Mouse (Mus musculus): ENCODE results near the gene Sgk2.
A peak's percentile ranks its signal among the peaks of the same experiment; 100 is the strongest.

Sgk2 gene

GRCm38 (mm10) chr2:162987218-162987617 lies at the start of gene Sgk2:
Gene Sgk2, plus strand, starts transcription at chr2:162987330.
- no peak for DNase-seq (ENCODE audit: low spot score)

- no peak for DNase-seq (ENCODE audit: low spot score)
These were observed 47.6 kb upstream of the Sgk2 start for GRCm38 (mm10) chr2:162939562-162939961.

- DNase-seq (ENCODE audit: low spot score) = peak; percentile 49
These were observed 43.8 kb upstream of the Sgk2 start, which contains the start of gene L3mbtl1 for GRCm38 (mm10) chr2:162943148-162943846. Gene L3mbtl1, plus strand, starts transcription at chr2:162943472.

GRCm38 (mm10) chr2:162943931-162944330 lies 43.2 kb upstream of the Sgk2 start:
- DNase-seq (ENCODE audit: low spot score) = no peak

DNA sequence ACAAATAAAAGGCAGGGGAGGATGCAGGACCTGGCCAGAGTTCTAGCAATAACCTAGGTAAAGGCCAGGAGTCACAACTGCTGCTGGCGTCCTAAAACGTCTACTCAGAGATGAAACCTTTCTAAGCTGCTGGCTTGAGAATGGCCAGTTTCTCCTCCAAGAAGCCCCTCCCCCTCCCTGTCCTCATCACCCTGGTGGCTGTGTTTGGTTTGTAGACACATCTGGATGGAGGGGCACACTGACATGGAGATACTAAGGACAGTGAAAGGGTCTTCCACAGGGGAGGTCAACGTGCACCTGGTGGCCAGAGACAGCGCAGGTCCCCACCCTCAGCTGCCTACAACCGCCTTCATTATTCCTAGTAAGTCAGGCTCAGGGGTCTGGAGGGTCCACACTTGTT lies 40.2 kb upstream of the Sgk2 start:
- DNase-seq (ENCODE audit: low spot score) = no peak

GRCm38 (mm10) chr2:162947736-162948135 lies 39.4 kb upstream of the Sgk2 start:
- no peak for DNase-seq (ENCODE audit: low spot score)

DNA sequence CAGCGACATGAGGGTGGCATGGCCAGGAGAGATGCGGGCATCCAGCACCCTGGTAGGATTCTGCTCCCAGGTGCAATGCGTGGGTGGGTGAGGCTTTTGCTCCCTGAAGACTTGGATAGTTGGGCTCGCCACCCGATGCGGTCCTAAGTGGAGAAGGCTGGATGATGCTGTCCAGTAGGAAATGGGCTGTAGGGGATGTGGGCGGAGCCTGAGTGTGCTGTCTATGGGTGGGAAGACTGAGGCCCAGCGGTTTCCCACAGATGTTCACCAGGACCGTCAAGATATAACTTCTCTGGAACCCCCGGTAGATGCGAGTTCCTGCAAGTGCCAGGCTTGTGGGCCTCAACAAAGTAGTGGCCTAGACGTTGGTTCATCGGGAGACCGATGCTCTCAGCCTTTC lies 38.9 kb upstream of the Sgk2 start:
- no peak for DNase-seq (ENCODE audit: low spot score)

GRCm38 (mm10) chr2:162950776-162951175 lies 36.4 kb upstream of the Sgk2 start:
- no peak for DNase-seq (ENCODE audit: low spot score)

- DNase-seq (ENCODE audit: low spot score) = no peak
These were observed 30.3 kb upstream of the Sgk2 start for GRCm38 (mm10) chr2:162956843-162957242.

- no peak for DNase-seq (ENCODE audit: low spot score)
These were observed 25.8 kb upstream of the Sgk2 start for GRCm38 (mm10) chr2:162961321-162961720.

GRCm38 (mm10) chr2:162966734-162967133 lies 20.4 kb upstream of the Sgk2 start:
- no peak for DNase-seq (ENCODE audit: low spot score)

DNA sequence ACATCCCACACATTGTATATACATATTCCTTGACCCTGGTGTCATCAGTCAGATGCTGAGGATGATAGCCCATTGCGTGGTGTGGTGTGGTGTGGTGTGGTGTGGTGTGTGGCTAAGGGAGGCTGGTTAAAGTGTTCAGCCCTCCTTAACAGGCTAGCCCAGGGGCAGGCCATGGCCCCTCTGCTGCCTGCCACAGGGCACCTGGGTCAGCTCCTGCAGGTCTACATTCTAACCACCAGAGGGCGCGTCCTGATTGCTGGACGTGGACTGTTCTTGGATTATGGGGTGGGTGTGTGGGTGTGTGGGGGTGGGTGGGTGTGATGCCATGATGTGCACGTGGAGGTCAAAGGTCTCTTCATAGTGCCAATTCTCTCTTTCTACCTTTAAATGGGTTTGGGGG lies 18.8 kb upstream of the Sgk2 start:
- DNase-seq (ENCODE audit: low spot score) = peak; percentile 82

DNA sequence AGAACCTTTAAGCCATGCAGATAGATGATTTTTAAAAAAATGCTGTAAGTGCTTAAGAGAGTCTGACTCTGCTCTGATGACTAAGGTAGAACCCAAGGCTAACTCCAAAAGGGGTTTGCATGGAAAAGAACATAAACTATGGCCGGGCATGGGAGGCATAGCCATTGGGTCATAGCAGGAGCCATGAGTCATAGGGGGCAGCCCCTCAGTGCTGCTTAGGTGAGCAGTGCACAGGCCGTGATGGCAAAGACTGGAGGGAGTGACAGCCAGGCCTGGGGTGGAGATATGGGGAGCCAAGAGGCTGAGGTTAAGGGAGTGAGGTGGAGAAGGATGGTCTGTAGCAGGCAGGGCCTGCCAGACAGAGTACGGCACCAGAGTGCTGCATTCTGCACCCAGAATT lies 18.0 kb upstream of the Sgk2 start:
- DNase-seq (ENCODE audit: low spot score) = no peak

DNA sequence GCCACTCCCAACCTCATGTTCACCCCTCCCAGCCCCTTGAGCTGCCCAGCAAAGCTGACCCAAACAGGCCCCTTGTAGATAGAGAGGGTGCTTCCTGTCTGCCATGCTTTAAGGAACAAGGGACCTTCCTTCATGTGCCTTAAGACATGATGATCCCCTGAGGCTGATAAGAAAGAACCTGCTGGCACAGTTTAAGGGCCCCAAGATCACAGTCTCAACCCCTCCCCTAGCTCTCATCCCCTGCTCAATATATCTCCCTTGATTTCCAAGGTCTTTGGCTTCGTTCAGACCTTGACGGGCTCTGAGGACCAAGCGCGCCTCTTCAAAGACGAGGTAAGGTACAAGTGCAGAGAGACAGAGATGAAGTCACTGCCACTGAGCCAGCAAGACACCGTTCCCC lies 16.2 kb upstream of the Sgk2 start:
- DNase-seq (ENCODE audit: low spot score) = no peak

GRCm38 (mm10) chr2:162972752-162973151 lies 14.4 kb upstream of the Sgk2 start:
- no peak for DNase-seq (ENCODE audit: low spot score)

GRCm38 (mm10) chr2:162973206-162973605 lies 13.9 kb upstream of the Sgk2 start:
- DNase-seq (ENCODE audit: low spot score) = no peak

GRCm38 (mm10) chr2:162973637-162974036 lies 13.5 kb upstream of the Sgk2 start:
- peak; percentile 20 for DNase-seq (ENCODE audit: low spot score)

- no peak for DNase-seq (ENCODE audit: low spot score)
These were observed 11.9 kb upstream of the Sgk2 start for GRCm38 (mm10) chr2:162975157-162975775.

DNA sequence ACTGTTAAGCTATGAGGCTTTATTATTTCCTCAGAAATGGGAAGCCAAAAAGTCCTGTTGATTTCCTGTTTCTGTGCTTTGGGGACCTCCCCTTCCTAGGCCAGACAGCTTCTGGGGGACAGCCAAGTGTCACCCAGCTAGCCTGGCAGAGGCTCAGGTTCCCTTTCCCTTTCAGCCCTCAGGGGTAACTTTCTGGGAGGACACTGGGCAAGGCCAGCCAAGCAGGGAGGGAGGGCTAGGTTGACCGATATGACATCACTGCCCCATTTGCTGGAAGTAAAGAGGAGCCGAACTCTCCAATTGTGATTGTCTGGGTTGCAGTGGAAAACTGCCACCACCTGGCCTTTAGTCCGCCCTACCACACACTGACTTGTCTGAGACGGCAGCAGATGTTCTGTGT lies 11.1 kb upstream of the Sgk2 start:
- no peak for DNase-seq (ENCODE audit: low spot score)

- DNase-seq (ENCODE audit: low spot score) = no peak
These were observed 2.7 kb upstream of the Sgk2 start for GRCm38 (mm10) chr2:162984381-162984780.

DNA sequence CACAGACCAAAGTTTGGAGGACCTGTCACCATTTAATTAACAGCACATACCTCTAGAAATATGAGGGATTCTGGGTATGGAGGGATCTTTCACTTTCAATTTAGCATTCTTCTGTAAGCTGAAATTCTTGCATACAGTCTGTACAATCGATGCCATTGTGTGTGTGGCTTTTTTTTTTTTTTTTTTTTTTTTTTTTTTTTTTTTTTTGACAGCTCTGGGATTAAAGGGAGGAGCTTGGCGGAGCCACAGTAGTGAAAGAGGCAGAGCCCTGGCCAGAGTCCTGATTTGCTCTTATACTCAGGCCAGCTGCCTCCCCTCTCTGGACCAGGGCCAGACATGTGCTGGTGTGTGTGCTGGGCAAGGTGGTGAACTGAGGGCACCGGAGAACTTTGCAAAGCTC lies 1.2 kb upstream of the Sgk2 start:
- DNase-seq (ENCODE audit: low spot score) = peak; percentile 8

- DNase-seq (ENCODE audit: low spot score) = no peak
These were observed 366 bp upstream of the Sgk2 start for GRCm38 (mm10) chr2:162986764-162987163.

DNA sequence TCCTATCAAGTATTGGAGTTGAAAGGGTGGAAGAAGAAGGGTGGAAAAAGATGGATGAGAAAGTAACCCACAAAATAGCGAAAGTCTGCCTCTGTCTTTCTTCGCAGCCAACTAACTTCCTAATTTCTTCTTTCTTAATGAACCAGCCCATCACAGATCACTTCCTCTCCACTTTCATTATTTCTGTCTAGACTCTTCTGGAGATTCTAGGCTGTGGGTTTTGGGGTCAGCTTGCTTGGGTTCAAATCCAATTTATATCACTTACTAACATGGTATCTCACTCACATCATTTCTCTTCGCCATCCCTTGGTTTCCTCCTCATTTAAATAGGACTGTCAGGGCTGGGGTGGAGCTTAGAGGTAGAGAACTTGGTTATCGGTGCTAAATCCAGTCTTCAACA lies 1.1 kb downstream of the Sgk2 start:
- no peak for DNase-seq (ENCODE audit: low spot score)
